Mouse (Mus musculus): ENCODE data around the gene Ces1a.

Ces1a gene

DNA sequence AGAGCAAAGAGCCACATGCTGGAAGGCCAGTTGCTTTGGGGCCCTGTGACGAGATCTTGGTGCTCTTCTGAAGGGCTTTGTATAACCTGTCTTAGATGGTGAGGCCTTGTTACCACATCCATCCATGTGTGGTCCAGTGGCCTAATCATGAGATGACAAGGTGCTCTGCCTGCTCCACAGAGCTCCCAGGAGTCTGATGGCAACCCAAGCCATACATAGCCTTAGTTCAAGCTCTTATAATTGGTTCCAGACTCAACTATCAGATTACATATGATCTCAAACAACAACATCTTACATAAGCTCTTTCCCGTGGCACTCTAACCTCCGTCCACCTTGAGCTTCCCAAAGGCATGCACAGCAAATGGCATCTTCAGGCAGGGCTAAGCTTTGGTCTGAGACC, at the start of gene Ces1a:
Gene Ces1a (minus strand): TSS at position 101 of the 400 bp plus-strand sequence.
- DNase-seq (ENCODE audit: low spot score): no peak

DNA sequence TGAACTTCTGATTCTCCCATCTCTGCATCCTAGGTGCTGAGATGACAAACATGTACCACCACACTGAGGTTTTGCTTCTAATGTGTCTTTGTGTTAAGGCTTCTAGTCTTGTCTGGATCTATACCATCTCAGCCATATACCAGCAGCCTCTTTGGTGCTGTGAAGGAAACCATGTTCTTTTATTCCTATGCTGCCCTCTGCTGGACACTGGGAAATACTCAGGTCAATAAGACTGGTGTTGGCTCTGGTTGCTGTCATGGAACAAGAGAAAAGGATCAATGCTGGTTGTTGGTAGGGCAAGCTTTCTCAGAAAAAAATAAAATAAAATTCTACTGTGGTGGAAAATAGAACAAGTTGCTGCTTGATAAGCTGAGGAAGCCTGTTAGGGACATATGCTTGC, 47.4 kb upstream of the Ces1a start:
- peak; percentile 84 for DNase-seq (ENCODE audit: low spot score)

DNA sequence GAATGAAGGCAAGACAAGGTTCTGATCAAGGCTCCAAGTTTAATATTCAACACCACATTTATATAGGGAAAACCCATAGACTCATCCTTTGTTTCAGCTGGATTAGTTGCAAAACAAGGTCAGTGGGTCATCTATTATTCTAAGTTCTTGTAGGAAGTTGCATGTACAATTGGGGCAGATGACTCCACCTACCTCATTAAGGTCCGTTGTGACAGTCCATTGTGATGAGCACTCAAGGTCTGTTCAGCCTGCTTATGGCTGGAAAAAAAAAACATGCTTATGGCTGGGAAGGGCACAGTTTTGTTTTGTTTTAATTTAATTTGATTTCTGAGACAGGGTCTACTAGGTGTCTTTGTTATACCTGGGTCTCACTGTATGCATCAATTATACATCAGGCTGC, 43.3 kb upstream of the Ces1a start:
- no peak for DNase-seq (ENCODE audit: low spot score)

DNA sequence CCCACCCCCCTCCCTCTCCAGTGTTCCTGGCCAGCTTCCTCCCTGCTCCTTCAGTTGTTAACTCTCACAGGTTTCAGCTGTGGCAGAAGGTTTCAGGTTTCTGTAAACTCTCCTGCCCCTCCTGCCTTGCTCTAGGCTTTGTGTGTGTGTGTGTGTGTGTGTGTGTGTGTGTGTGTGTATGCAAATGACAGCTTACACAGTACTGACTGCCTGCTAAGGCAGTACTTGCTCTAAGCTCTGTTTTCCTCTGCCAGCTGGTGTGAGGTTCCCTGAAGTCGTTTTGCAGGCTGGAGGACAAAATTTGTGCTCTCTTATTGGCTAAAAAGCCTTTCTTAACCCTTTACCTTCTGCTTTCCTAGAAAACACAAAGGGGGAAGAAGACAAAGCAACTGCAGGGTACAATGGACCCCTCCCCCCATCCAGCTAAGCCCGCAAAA, 40.7 kb upstream of the Ces1a start:
- peak; percentile 68 for DNase-seq (ENCODE audit: low spot score)

DNA sequence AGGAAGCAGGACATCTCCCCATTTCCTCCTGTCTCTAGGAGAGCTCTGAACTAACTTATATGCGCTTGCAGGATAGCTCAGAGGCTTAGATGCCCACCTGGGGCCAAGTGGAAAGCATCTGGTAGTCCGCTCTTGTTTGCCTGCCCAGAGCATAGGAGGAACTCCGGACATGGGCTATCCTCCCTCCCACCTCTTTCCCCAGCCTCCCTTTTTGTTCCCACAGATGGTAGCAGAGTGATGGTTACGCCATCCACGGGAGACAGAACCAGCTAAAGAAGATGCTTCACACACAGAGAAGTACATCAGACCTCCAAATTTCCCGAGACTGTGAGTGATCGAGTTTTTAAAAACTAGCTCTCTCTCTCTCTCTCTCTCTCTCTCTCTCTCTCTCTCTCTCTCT, 40.2 kb upstream of the Ces1a start:
- DNase-seq (ENCODE audit: low spot score): peak; percentile 18

DNA sequence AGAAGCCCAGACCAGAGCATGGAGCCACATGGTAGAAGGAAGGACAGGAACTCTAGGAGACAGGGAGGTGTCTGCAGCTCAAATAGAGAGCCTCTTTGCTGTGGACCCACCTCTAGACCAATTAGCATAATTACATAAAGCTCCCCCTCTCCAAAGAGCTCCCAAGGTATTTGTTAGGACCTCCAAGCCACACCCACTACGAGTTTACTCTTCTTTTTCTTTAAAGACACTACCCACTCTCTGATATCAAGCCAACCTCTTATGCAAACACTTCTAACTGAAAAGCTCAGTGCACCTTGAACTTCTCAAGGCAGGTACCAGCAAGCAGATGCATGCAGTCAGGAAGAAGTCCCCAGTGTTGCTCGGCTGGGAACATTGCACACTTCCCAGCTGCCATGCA, 31.9 kb upstream of the Ces1a start, which contains the start of gene Ces1b:
Gene Ces1b (minus strand): TSS at position 131 of the 400 bp plus-strand sequence.
- DNase-seq (ENCODE audit: low spot score): no peak

DNA sequence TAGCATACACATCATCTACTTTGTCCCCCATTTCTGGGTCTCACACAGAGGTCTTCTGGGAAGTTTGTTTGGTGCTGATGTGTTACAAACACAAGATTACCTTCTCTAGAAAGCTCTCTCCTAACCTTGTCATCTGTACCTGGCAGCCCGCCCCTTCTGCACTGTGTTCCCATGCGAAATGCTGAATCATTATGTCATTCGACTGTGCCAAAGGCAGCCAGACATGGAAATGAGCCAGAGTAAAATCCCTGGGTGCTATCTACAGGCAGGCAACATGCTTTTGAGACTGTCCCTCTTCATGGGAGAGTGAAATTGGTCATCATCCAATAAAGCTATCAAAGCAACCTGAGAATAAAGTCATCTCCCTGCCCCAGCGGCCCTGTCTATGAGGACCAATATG, 27.3 kb upstream of the Ces1a start:
- DNase-seq (ENCODE audit: low spot score): no peak

DNA sequence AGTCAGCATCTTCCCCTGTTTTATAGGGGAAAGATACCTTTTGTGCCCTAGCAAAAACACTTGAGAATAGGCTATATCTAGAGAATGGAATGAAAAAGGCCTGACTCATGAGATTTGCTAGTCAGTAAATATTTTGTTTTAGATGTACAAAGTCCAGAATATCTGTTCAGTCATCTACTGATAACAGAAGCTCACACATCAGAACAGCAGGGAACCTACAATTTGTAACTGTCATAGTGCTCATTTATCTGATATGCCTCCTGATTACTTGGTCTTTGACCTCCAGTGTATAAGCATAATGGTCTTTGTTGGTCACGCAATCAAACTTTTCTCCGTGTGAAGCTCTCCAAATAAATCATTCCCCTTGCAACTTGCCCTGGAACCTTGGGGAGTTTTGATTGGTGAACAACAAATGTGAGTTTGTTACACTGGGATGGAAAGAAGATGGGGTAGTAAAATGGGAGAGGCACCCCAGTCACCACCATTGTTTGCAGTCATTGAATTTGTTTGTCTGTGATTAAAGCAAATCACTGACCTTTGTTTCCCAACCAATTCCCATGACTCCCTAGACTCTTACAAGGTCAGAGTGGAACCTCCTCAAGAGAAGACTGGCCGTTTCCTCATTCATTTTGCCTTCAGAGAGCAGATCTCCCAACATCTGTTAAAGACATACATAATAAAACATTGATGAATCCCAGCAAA, 15.6 kb upstream of the Ces1a start:
- no peak for DNase-seq (ENCODE audit: low spot score)

DNA sequence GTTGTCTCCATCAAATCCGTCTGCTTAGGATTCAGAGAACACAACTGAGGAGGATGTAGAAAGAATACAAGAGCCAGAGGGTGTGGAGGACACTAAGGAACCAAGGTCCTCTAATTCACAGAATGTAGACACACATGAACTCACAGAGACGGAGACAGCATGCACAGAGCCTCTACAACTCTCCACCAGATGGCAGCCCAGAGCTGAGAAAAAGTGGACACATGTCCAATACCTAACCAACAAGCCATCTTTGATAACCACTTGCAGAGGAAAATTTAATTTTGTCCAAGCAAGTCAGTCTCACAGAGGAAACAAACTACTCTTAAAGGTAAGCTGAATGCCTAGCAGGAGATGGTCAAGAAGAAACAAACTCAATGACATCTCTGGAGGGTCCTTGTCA, 11.2 kb upstream of the Ces1a start:
- DNase-seq (ENCODE audit: low spot score): peak; percentile 80

DNA sequence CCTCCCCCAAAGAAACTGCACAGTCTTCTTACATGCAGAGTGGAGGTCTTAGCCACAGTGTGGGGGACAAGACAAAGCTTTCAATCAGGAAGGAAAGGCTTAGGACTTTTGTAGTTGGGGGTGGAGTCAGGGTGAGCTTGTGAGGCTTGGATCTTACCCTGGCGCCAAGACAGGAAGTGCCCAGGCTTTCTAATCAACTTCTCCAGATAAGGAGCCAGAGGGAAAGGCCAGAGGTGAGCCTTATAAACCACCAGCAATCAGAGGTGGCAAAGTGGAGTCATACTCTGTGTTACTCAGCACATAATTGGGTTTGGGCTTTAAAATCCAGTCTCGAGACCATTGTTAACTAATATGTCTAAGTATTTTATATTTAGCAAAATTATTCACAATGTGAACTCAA, 7.2 kb upstream of the Ces1a start:
- peak; percentile 11 for DNase-seq (ENCODE audit: low spot score)

DNA sequence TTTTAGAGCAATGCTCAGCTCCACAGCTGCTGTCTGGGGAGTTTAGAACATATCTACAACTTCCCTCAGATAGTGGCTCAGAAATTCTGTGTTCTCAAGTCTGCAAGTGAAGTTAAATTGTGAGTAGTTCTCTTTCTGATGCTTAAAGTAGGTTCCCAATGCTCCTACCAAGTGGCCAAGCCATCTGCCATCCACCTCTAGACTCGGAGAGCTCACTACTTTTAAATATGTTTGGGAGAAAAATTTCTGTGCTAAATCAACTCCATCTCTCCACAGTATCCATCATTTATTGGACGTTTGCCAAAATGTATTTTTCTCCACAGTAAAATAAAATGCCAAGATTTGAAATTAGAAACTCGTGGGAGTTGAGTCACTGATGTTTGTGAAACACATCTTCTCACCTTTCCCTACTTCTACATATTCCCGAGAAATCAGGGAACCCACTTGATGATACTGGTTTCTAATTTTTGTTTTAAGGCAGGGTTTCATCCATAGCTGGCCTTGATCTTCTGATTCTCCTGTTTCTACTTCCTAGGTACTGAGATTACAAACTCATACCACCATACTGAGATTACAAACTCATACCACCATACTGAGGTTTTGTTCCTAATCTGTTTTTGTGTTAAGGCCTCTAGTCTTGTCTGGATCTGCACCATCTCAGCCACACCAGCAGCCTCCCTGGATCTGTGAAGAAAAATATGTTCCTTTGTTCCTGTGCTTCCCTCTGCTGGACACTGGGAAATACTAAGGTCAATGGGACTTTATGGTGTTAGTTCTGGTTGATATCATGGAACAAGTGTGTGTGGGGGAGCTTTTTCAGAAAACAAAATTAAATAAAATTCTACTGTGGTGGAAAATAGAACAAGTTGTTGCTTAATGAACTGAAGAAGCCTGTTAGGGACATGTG, 771 bp upstream of the Ces1a start:
- DNase-seq (ENCODE audit: low spot score): no peak

DNA sequence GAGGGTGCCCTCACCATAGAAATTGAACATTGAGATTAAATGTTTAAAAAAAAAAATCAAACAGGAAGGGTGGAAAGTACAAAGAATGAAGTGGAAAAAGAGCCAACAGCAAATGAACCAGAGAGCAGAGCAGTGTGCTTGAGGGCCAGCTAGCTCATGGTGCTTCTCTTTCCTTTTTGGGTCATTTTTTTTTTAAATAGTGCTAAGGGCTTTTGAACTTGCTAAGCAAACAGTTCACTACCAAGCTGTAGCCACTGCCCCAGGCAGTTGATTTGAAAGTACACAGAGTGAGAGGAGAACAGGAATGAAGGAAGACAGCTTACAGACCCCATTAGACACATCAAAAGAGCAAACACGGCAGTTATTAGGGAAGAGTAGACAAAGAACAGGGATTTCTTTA, 4.9 kb downstream of the Ces1a start:
- DNase-seq (ENCODE audit: low spot score): no peak

DNA sequence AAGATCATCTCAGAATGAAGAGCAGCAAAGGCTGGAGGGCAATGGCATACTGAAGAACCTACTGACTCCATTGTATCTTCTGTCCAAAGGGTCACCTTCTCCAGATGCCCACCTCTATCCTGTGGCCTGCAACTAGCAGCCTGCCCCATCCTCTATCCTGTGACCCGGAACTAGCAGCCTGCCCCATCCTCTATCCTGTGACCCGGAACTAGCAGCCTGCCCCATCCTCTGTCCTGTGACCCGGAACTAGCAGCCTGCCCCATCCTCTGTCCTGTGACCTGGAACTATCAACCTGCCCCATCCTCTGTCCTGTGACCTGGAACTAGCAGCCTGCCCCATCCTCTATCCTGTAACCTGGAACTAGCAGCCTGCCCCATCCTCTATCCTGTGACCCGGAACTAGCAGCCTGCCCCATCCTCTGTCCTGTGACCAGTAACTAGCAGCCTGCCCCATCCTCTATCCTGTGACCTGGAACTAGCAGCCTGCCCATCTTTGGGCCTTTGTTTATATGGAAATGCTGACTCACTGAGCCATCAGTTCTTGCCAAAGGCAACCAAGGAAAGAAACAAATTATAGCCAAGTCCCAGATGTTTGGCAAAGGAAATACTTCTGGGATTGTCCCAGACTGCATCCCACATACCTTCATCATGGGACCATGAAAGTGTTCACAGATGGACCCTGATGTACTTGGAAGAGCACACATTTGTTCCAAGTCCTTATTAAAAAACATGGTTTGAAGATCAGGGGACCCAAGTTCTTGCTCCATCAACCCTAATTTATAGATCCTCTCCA, 7.0 kb downstream of the Ces1a start:
- DNase-seq (ENCODE audit: low spot score): no peak

DNA sequence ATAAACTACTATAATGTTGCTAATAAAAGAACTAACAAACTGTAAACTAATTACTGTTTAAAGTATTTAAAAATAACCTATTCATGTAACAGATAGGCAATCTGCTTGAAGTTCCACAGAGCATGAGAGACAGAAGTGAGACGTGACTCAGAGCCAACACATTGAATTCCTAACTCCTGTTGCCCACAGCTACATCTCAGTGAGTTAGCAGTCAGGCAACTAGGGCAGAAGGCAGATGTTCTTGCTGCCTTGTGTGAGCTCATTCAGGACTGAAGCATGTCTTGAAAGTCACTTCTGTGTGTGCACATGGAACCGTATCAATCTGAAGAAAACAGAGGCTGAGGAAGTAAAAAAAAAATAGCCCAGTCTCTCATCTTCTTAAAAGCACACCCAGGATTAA, 7.7 kb downstream of the Ces1a start:
- no peak for DNase-seq (ENCODE audit: low spot score)

DNA sequence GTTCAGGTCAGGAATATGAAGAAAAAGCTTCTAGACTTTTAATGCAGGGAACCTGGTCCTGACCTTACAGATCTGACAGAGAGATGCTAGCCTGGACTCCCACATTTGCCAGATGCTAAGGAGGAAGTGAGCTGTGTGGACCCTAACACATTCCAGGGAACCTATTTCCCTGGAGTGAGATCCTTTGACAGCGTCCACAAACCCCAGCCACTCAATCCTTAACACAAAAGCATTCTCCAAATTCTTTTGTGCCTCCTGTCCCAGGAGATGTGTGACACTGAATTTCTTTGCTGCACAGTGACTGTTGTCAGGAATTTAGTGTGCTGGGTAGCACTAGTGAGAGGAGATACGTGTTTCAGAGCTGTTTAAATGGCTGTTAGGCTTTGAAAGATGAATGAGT, 9.2 kb downstream of the Ces1a start:
- DNase-seq (ENCODE audit: low spot score): peak; percentile 32

DNA sequence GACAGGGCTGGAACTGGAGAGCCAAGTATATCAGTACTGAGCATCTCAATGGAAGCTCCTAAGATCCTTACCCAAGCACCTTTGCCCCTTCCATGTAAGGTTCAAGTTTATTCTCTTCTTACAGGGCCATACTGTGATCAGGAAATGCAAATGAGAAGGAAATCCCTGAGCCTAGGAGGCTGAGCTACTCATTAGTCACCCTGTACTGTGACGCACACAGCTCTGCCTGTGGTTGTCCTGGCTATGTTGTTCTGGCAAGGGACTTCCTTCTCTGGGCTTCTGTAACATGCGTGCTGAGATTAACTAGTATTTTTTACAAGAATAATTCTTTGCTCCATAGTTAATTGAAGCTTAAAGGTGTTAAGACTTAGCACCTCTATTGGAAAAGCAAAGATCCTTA, 17.3 kb downstream of the Ces1a start:
- DNase-seq (ENCODE audit: low spot score): no peak

DNA sequence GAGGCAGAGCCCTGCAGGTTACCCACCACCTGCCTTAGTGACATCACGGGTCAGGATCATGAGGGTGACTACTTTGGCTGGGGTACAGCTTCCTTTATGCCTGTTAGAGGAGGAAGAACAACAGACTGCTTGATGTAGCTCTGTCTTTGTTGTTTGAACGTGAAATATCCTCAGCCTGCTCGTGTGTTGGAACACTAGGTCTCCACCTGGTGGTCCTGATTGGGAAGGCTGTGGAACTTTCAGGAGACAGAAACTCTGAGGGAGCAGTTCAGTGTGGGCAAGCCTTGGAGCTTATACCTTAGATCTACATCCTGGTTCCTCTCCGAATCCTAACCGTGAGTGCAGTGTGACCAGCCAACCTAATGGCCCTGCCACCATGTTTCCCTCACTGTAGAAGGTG, 26.3 kb downstream of the Ces1a start:
- DNase-seq (ENCODE audit: low spot score): no peak

DNA sequence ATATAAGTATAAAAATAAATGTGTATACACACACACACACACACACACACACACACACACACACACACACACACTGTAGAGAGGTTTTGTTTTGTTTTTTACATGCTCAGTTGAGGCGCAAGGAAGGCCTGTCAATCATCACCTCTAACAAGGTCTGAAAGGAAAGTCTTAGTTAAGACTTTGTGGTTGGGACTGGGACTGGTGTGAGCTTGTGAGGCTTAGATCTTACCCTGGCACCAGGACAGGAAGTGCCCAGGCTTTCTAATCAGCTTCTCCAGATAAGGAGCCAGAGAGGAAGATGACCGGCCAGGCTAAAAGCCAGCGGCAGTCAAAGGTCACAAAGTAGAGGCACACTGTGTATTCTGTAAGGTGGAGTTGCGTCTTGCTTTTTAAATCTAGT, 33.7 kb downstream of the Ces1a start:
- DNase-seq (ENCODE audit: low spot score): no peak

DNA sequence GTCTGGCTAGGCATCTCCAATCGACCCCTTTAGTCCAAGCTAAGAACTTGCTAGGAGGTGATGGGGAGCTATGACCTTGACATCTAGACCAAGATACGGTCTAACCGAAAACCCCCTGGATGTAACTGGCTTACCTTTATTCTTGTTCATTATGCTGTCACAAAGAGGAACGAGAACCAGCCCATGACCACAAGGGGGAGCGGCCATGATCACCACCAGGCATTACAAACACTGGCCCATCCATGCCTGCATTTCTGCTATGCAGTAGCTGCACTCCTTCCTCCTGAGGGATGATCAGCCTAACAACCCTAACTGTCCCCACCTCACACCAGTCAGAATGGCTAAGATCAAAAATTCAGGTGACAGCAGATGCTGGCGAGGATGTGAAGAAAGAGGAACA, 35.8 kb downstream of the Ces1a start:
- DNase-seq (ENCODE audit: low spot score): no peak

DNA sequence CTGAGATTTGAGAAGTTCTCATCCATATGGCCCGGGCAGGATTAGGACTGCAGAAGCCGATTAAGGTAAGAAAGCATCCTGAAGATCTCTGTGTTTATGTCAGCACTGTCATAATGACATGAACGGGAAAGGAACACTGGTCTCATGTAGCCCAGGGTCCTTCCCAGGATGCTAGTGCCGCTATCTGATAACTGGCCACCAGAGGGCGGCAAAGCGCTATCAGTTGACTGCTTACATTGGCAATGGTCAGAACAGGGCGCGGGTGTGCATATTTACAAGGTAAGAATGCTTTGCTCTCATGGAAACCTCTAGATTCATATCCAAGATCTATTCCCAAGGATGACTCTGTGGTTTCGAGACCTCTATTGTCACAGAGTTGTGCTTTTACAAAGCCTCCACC, 36.6 kb downstream of the Ces1a start:
- DNase-seq (ENCODE audit: low spot score): peak; percentile 95

DNA sequence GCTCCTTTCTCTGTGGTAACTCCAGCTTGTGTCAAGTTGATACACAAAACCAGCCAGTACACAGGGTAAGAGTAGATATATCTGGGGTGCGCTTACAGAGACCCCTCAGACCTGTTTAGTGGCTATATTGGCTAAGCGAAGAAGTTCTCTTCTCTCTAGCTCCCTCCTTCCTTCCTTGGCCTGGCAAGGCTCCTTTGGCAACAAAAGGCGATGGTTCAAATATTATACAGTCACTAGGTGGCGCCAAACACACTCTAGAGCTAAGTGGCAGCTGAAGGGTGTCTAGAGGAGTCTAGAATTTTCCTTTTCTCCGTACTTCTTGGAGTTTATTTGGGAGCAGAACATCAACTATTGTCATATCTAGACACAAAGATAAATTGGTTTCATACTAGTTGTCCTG, 37.7 kb downstream of the Ces1a start:
- peak; percentile 91 for DNase-seq (ENCODE audit: low spot score)

DNA sequence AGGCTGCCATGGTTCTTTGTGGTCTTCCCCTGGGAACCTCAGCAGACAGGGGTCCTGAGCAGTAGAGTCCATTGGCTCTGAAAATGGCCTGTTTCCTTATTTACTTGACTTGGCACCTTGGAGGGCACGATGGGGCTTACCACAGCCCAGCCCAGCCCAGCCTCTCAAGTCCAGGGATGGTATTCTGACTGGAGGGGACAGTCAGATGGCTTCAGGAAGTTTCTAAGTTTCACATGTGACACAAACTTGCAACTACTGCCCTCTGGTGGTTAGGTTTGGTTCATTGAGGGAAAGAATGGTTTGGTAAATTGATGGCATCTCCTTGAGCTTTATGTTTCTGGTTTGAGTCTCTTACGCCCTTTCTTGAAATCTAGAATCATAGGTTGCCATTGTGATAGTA, 49.4 kb downstream of the Ces1a start:
- DNase-seq (ENCODE audit: low spot score): peak; percentile 90

DNA sequence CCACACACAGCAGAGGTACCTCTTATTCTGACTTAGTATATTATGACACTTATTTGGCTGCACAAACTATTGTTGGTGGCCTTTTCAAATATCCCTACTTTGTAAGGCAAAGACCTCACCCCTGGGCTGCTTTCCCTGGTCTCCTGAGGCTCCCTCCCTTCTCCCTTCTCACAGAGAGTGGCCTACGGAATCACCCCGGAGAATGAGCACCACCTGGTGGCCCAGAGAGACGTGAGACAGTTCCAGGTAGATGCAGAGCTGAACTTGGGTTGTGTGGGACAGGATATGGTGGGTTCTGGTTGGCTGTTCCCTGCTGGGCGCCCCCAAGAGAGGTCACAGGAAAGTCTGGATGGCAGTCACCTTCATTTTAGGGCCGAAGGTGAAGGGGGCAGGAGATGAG, 51.2 kb downstream of the Ces1a start:
- DNase-seq (ENCODE audit: low spot score): peak; percentile 47

Data from embryo, embryonic 10.5 days (tissue).